Mouse (Mus musculus) layer of hippocampus, adult 11-12 months (tissue): ENCODE results near the gene Golga3.

Source experiments
- DNase-seq: peaks from one replicate; pipeline ENCODE4 v3.0.0; 2022; ENCODE audit warnings: low spot score

The Golga3 gene

GRCm38 (mm10) chr5:110231638-110232037 is 55.1 kb downstream of the Golga3 start:
- DNase-seq = no peak

- no peak for DNase-seq
Measured at GRCm38 (mm10) chr5:110232346-110232745, 55.8 kb downstream of the Golga3 start.

- DNase-seq = no peak
Measured at GRCm38 (mm10) chr5:110244091-110244490, 67.6 kb downstream of the Golga3 start.

GRCm38 (mm10) chr5:110266941-110267340 is 90.4 kb downstream of the Golga3 start:
- DNase-seq = no peak

GRCm38 (mm10) chr5:110269141-110270101 is 92.9 kb downstream of the Golga3 start, which contains the start of gene Pgam5:
Gene Pgam5 (minus strand): TSS chr5:110269913.
- DNase-seq = peak; percentile 89

- DNase-seq = no peak
Measured at GRCm38 (mm10) chr5:110270242-110270641, 93.7 kb downstream of the Golga3 start.

- no peak for DNase-seq
Measured at GRCm38 (mm10) chr5:110274147-110274546, 97.6 kb downstream of the Golga3 start.

- DNase-seq = no peak
Measured at GRCm38 (mm10) chr5:110274846-110275245, 98.3 kb downstream of the Golga3 start.
